Mouse (Mus musculus): ENCODE measurements at regions not wholly inside any gene's neighbourhood (a gene's known extent, or its start where the extent isn't known, plus 50 kb on each side); places are given as distances from the start of the nearest gene placed in this dataset.
A peak's percentile ranks its signal among the peaks of the same experiment; 100 is the strongest.

GRCm38 (mm10) chr11:55773283-55773682 lies 165.3 kb upstream of the Glra1 start:
- Histone ChIP-seq H3K27me3 (ENCODE audit: insufficient read depth, low read length) (no peaks in the 10 kb centered on the region), H3K27ac (ENCODE audit: low read depth, low read length) (no peak overlapping the region), H3K4me3 (ENCODE audit: low read depth, low read length) (no peak overlapping the region), H3K9ac (replicated peaks; ENCODE audit: low read length, poor library complexity, severe bottlenecking) (no peak overlapping the region), H3K36me3 (ENCODE audit: insufficient read depth, low read length) (no peaks in the 10 kb centered on the region), H3K9me3 (ENCODE audit: low read length) (no peaks in the 10 kb centered on the region), H3K4me1 (ENCODE audit: insufficient read depth, low read length) (no peaks in the 10 kb centered on the region), H3K4me2 (ENCODE audit: low read depth, low read length, poor library complexity, severe bottlenecking) (no peak overlapping the region)
- TF ChIP-seq CTCF (IDR thresholded peaks at IDR 0.05): peak; percentile 16
- WGBS: 83% methylated on average over 1 of the region's 1 CpGs
- DNase-seq (ENCODE audit: low spot score) (no peak), ATAC-seq (ENCODE audit: low FRiP score) (no peak)

- Histone ChIP-seq H3K27me3 (ENCODE audit: insufficient read depth, low read length) (no peaks in the 10 kb centered on the region), H3K9ac (replicated peaks; ENCODE audit: low read length, poor library complexity, severe bottlenecking) (no peak overlapping the region), H3K9me3 (ENCODE audit: low read length) (no peaks in the 10 kb centered on the region), H3K27ac (ENCODE audit: low read depth, low read length) (no peak overlapping the region), H3K4me1 (ENCODE audit: insufficient read depth, low read length) (no peaks in the 10 kb centered on the region), H3K4me2 (ENCODE audit: low read depth, low read length, poor library complexity, severe bottlenecking) (no peak overlapping the region), H3K36me3 (ENCODE audit: insufficient read depth, low read length) (no peaks in the 10 kb centered on the region), H3K4me3 (ENCODE audit: low read depth, low read length) (no peak overlapping the region)
- WGBS: 62% methylated on average over 5 of the region's 5 CpGs
- no peak for TF ChIP-seq CTCF (IDR thresholded peaks at IDR 0.05)
- ATAC-seq (ENCODE audit: low FRiP score): no peak
- no peak for DNase-seq (ENCODE audit: low spot score)
Measured at GRCm38 (mm10) chr11:55772538-55772937, 164.5 kb upstream of the Glra1 start.

- Histone ChIP-seq H3K27ac (ENCODE audit: low read depth, low read length) (no peak overlapping the region), H3K9ac (replicated peaks; ENCODE audit: low read length, poor library complexity, severe bottlenecking) (no peak overlapping the region), H3K4me3 (ENCODE audit: low read depth, low read length) (no peak overlapping the region), H3K4me2 (ENCODE audit: low read depth, low read length, poor library complexity, severe bottlenecking) (no peak overlapping the region), H3K9me3 (ENCODE audit: low read length) (no peaks in the 10 kb centered on the region), H3K27me3 (ENCODE audit: insufficient read depth, low read length) (no peaks in the 10 kb centered on the region), H3K4me1 (ENCODE audit: insufficient read depth, low read length) (no peaks in the 10 kb centered on the region), H3K36me3 (ENCODE audit: insufficient read depth, low read length) (no peaks in the 10 kb centered on the region)
- TF ChIP-seq CTCF (IDR thresholded peaks at IDR 0.05): no peak
- ATAC-seq (ENCODE audit: low FRiP score) (no peak), DNase-seq (ENCODE audit: low spot score) (no peak)
- 51% methylated on average over 13 of the region's 13 CpGs for WGBS
Measured at GRCm38 (mm10) chr11:55772107-55772506, 164.1 kb upstream of the Glra1 start.

GRCm38 (mm10) chr11:55764846-55765245 lies 156.8 kb upstream of the Glra1 start:
- Histone ChIP-seq H3K9ac (replicated peaks; ENCODE audit: low read length, poor library complexity, severe bottlenecking) (no peak overlapping the region), H3K27ac (ENCODE audit: low read depth, low read length) (no peak overlapping the region), H3K27me3 (ENCODE audit: insufficient read depth, low read length) (no peaks in the 10 kb centered on the region), H3K4me1 (ENCODE audit: insufficient read depth, low read length) (no peaks in the 10 kb centered on the region), H3K4me3 (ENCODE audit: low read depth, low read length) (no peak overlapping the region), H3K36me3 (ENCODE audit: insufficient read depth, low read length) (no peaks in the 10 kb centered on the region), H3K4me2 (ENCODE audit: low read depth, low read length, poor library complexity, severe bottlenecking) (no peak overlapping the region), H3K9me3 (ENCODE audit: low read length) (no peaks in the 10 kb centered on the region)
- no peak for TF ChIP-seq CTCF (IDR thresholded peaks at IDR 0.05)
- WGBS: 100% methylated on average over 1 of the region's 1 CpGs
- no peak for ATAC-seq (ENCODE audit: low FRiP score)
- DNase-seq (ENCODE audit: low spot score): no peak

All from midbrain, postnatal 0 days (tissue).